Mouse (Mus musculus) spleen, adult 10 weeks (tissue): ENCODE data around the gene Hnrnph2. TPM values are rescaled to one million over a fixed set of nuclear protein-coding genes. Genes with fewer than 3 reads are reported as not detected.

Experiments
- polyA plus RNA-seq: library from polyadenylated mRNA; stranded (reverse); fragments of 350-450 nt; fragmentation: Illumina TruSeq; extraction: RNeasy Lipid Tissue Mini Kit (QIAGEN cat#74804); gene quantifications from one replicate; pipeline ENCODE4 v1.2.3, GENCODE M21; 2015; ENCODE audit warnings: low replicate concordance; ENCODE audit not compliant: insufficient read depth

Hnrnph2 gene
- polyA plus RNA-seq: 167 TPM

GRCm38 (mm10) chrX:134600659-134601379 lies at the start of gene Hnrnph2, which contains the start of gene Gla:
Gene Hnrnph2 (plus strand): TSS chrX:134601179.
Gene Gla (minus strand): TSS chrX:134601125.

DNA sequence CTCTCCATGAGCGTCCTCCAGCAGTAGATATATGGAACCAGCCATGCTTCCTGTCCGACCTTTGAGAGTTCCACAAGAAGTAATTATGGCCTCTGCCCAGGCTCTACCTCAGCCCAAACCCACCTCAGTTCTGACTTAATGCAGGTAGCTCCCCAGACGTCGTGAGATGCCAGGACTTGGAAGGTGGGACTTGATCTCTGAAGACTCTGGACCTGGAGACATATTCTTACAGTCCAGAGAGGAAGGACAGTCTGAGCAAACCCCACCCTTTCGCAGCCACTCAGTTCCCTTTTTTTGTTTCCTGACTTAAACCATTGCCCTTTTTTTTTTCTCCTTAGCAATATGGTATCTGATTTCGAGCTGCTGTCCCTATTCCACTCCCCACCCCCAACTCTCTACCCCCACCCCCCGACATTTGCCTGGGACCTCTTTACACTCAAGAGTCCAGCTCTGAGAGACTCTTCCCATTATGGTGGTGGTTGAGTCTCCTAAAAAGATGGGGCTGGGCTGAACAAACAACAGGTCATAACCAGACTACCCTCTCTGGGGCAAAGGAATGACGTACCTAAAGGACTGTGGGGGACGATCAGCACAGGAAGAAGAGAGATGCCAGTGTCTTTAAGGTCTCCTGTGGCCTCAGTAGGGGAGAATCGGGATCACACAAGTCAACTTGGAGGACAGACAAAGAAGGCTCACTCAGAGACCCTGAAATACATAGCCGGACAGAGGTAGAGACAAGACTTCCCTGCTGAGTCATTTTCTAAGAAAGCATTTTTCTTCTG lies 17.9 kb upstream of the Hnrnph2 start, which contains the start of gene Btk:
TSS of gene Btk (minus strand) at position 683 of the 782 bp plus-strand sequence.

DNA sequence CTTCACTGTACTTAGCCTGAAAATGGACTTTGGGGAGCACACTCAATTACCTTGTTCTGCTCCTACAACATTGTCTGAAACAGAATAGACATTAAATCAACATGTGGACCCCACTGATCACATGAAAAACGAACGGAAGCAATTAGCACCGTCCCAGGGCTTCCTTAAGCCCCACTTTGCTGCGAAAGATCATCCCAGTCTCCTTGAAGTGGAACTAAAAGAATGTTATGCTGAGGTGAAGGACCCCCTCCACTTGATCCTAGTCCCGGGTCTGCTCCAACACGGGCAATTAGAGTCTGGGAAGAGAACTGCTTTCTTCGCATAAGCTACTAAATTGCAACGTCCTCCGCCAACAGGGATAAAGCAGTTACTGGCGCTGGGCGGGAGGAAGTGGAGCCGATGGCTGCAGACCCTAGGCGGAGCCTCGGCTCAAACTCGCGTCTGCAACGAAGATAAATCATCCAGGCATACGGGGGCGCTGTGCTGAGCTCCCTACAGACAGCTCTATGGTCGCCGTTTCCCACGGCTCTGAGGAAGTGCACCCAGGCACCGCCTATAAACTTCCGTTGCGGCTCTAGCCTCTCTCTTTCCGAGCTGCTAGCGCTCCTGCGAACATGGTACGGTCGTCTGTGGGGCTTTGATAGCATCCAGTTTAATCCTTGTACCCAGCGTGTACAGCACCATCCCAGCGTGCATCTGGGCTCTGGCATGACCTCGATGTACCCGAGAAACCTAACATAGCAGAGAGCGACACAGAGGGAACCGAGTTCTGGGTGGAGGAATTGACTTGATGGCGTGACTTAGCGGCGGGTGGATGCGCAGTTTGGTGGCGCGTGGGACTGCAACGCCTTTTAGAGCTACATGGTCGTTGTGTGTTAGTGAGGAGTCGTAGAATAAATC lies 15.6 kb upstream of the Hnrnph2 start, which contains the start of gene Rpl36a:
TSS of gene Rpl36a (plus strand) at position 552 of the 900 bp plus-strand sequence.

Other genes with a start within 250 kb of the Hnrnph2 start
- 0.22 TPM for gene Drp2, start 196.6 kb upstream of the Hnrnph2 start, polyA plus RNA-seq
- not detected for gene Taf7l, start 124.7 kb upstream of the Hnrnph2 start, polyA plus RNA-seq
- gene Timm8a1, start 59.3 kb upstream of the Hnrnph2 start, polyA plus RNA-seq: 31.7 TPM
- gene Btk, start 17.6 kb upstream of the Hnrnph2 start, polyA plus RNA-seq: 160 TPM
- 2,281 TPM for gene Rpl36a, start 15.5 kb upstream of the Hnrnph2 start, polyA plus RNA-seq
- 4.7 TPM for gene Gla, start 54 bp upstream of the Hnrnph2 start, polyA plus RNA-seq
- 3.2 TPM for gene Armcx4, start 85.3 kb downstream of the Hnrnph2 start, polyA plus RNA-seq
- gene Armcx1, start 116.8 kb downstream of the Hnrnph2 start, polyA plus RNA-seq: 10.3 TPM
- gene Armcx6, start 150.2 kb downstream of the Hnrnph2 start, polyA plus RNA-seq: 4.7 TPM
- gene Armcx3, start 155.4 kb downstream of the Hnrnph2 start, polyA plus RNA-seq: 29.5 TPM
- 21.8 TPM for gene Armcx2, start 208.0 kb downstream of the Hnrnph2 start, polyA plus RNA-seq